Mouse (Mus musculus): Measurements from ENCODE around the gene Dclk1.

Gene Dclk1

GRCm38 (mm10) chr3:55543929-55544684 is 301.9 kb downstream of the Dclk1 start:
- DNase-seq, result no peak

DNA sequence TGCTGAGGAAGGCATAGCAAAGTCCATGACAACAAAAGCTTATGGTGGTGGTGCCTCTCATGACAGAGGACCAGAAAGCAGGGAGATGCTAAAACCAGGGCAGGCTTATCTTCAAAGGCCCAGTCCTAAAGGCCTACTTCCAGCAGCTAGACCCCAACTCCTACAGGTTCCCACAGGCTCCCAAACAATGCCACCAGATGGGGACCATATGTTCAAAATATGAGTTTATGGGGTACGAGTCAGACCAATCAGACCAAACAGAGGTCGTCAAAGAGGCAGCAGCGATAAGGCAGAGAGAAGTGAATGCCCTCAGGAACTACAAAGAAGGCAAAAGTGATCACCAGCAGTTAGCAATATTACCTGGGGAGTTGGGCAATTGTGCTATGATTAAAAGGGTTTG is 303.1 kb downstream of the Dclk1 start:
- no peak for DNase-seq

- no peak for DNase-seq
These were observed 303.8 kb downstream of the Dclk1 start for GRCm38 (mm10) chr3:55545916-55546315.

DNA sequence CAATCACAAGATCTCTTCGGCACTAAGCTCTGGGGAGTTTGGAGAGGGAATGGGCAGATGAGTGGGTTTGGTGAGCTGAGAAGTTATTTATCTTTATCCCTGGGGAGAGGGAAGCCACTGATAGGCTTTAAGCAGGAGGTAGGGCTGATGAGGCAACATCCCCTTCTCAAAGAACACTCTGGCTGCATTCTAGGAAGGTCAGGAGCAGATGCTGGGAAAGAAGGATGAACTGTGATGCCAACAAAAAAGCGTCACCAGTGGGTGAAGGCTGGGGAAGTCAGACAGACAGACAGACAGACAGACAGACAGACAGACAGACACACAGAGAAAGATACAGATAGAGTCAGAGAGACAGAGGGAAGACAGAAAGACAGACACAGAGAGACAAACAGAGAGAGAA is 304.9 kb downstream of the Dclk1 start:
- no peak for DNase-seq

GRCm38 (mm10) chr3:55549376-55549775 is 307.2 kb downstream of the Dclk1 start:
- DNase-seq, result no peak

DNA sequence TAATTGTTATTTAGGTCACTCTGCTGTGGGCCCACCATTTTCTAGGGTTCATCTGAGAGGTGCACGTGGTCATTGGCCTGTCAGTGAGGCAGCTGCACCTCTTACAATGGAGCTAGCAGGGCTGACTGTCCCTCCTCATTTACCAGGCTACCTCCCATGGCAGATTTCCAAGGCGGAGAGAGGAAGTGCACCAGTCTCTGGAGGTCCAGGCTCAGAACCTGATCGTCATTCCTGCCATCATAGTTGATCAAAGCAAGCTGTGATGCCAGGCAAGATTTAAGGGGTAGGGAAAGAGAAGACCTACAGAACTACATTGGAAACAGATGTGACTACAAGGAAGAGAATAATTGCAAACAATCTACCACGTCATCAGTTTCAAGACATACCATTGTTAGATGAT is 308.8 kb downstream of the Dclk1 start:
- no peak for DNase-seq

DNA sequence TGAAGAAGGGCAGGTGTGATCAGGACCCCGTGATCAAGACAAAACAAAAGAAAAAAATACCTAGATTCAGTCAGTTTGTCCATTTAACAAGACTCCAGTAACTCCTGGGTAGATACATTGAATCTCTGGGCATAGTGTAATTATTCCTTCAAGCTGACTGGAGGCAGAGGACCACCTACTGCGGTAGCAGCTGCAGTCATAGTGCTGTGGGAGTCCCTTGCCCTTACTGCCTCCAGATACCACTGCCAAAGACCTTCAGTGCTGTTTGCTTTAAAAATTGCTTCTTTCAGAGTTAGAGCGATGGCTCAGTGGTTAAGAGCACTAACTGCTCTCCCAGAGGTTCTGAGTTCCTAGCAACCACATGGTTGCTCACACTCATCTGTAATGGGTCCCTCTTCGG is 309.7 kb downstream of the Dclk1 start:
- DNase-seq, result no peak

- DNase-seq, result no peak
These were observed 310.9 kb downstream of the Dclk1 start for GRCm38 (mm10) chr3:55553031-55553430.

DNA sequence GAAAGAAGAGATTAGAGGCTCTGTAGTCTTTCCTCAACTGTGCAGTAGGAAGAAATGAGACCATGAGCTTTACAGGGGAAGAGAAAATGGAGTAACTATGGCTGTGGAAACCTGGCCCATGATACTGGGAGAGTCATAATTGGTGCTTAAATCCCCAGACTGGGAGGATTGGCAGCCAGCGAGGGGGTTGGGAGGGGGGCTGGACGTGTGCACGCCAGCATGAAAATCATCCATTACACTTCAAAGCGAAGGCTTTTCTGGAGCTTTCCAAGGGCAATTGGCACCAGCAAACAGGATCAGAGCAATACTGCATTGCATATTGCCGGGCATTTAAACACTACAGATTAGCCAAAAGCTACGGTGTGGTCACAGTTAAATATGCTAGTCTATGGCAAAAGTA is 313.7 kb downstream of the Dclk1 start:
- DNase-seq, result no peak

GRCm38 (mm10) chr3:55558570-55558969 is 316.4 kb downstream of the Dclk1 start:
- no peak for DNase-seq

DNA sequence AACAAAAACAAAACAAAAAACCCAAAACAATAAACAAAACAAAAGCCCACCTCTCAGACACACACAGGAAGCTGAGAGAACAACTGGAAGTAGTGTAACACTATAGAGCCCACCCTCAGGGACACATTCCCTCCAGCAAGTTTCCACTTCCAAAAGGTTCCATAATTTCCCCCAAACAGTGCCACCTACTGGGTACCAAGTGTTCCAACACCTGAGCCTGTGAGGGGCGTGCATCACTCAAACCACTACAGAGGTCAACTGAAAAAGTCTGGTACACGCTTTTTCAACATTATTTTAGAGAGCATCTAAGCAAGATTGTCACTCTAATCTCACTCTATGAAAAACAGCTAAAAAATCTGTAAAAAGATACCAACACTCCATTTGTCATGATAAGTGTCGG is 325.3 kb downstream of the Dclk1 start:
- DNase-seq, result no peak

DNA sequence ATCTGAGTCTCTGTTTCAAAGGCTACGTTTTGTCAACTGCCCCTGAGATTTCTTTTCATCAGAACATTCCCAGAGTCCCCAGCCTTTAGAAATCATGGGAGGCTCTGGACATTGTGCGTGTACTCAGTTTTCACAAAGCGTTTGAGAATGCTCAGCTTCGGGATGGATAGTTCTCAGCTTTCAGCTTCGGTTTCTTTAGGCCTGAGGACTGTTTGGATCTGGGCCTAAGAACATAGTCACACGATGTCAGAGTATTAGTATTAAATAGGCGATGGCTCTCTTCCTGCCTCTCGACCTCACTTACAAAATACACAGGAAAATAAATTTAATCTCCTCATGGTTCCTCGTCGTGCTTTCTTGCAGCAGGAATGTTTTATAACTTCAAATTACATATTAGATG is 327.4 kb downstream of the Dclk1 start:
- DNase-seq, result no peak

DNA sequence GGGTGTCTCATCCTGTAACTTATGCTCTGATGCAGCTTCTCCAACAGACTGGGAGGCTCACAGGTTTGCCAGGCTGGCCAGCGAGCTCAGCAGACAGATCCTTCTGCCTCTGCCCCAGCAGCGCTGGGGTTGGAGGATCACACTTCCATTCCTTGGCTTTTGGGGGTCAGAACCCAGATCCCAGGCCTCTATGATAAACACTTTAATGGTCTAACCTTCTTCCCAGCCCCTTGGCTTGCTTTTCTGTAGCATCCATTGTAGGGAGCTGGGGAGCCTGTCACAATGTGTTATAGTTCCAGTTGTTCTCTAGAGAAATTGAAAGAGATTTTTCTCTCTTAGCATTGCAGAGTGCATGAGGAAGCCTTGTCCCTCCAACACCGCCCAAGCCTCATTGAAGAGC is 328.9 kb downstream of the Dclk1 start:
- DNase-seq, result no peak

DNA sequence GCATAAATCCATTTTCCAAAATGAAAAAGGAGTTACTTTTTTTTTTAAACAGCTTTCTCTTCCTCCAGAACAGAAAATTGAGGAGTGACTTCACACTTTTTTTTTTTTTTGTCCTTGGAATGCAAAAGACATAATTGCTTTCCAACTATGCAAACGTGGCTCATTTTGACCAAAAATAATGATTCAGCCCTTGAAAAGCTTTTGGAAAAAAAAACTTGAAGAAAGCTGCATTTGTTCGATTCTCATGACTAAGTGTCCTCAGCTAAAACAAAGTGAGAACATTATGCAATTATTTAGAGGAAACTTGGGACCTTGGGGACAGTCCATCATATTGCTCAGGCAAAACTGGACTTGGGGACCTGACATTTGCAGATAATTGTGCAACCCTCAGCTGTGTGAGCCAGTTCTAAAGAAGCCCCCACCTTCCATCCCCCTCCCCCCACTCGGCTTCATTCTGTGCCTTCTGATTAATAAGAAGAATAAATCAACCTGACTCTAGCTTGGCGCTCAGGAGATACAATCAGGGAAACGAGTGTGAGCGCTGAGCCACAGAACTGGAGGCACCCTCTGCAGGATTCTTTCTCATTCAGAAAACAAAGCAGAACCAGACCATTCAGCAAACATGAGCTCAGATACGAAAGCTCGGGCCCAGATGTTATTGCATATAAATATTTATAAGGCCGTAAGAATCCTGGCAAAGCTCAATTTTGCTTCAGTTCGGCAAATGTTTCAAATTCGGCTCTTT is 329.6 kb downstream of the Dclk1 start:
- no peak for DNase-seq

DNA sequence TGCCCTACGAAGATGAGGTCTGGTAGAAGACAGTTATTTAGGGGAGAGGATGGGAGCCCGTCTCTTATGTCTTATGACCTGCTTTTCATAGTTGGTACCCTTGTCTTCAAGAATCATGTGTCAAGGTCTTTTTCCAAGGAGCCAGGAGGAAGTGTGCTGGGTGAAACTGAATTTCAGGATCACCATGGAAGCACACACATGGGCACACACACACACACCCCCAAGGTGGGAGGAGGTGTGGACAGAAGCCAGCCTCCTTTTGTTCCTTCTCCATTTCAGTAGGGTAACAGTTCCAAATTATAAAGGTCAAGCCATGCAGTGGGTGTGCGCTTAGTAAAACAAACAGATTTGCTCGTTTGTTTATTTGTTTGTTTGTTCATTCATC is 330.1 kb downstream of the Dclk1 start:
- DNase-seq, result no peak

DNA sequence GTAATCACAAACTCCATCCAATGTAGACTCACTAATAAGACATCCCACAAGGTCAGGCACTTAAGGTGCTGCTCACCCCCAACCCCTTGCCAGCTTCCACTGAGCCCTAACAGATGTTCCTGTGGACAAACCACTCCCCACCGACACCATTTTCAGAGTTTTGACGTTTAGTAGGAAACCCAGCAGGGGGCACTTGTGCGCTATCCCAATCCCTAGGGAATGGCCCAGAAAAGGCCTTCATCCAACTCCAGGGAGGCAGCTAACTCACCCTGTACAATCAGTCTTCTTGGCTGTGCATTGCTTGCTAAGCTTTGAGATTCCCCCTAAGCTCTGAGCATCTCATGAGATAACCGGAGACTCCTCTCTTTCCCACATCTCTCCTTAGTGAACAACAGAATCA is 331.8 kb downstream of the Dclk1 start:
- DNase-seq, result peak; percentile 46

- no peak for DNase-seq
These were observed 345.3 kb downstream of the Dclk1 start for GRCm38 (mm10) chr3:55587434-55587971.

DNA sequence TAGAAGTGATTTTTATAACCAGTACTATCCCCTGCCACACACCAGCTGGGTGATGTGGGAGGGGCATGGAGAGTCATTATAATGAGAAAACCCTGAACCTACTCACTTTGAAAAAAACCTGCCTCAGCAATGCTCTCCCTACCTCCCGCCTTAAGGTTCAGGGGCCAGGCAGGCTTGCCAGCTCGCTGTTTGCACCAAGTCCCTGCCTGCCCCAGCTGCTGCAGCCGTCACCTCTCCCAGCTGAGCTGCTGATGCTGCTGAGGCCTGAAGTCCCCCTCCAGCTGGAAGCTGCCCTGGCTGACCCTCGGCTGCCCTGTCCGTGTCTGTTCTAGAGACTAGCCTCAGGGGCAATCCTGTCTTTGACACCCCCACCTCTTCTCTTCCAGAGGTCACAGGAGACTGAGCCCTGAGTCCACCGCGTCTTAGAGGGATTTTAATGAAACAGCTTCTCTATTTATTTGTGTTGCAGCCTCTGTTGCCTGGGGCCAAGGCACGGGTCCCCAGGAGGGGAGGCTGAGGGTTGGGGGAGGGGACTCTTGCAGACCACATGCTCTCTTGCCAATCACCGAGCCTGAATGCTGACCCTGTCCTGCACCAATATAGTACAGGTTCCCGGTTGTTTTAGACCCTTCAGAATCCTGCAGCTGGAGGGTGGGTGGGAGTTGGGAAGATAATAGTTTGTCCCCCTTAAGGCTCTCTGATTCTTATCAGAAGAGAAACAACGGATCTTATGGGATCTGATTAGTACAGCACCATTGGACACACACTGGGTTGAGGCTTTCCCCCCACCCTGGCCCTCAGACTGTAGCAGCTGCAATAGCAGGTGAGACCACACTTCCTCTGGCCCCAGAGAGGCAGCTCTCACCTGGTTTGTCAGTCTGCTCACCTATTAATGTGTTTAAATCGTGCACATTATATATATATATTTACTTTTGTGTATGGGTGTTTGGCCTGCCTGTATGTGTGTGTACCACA is 346.1 kb downstream of the Dclk1 start:
- DNase-seq, result peak; percentile 34
